Comparison of ENCODE assay signal across 16 mouse cellular contexts in the genomic region with DNA sequence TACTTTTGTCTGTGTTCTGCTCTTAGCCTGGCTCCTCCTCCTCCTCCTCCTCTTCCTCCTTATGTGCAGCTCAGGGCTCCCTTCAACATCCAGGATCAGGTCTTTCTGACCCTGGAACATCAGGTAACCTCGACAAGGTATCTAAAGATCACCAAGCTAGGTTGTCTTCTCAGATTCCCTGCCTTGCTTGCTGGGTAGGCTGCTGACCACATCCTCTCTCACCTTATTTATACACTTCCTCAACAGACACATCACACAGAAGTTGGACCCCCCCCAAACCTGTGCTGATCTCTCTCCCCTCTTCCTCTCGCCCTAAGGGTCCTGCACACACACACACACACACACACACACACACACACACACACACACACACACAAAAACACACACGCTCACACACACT. TPM values are rescaled to one million over a fixed set of nuclear protein-coding genes. Genes with fewer than 3 reads are reported as not detected.
DNase-seq lines count a peak whose midpoint lies in the region; ATAC-seq and TF ChIP-seq lines count a peak whose summit lies in the region.
"Had no signal": no experiment of that assay in that cellular context is flagged by ENCODE, and none has a peak within 500 bp of the region (broad histone marks: within the 10 kb centered on the region; RNA-seq: fewer than 3 reads in every experiment).

A gene (plus strand): TSS at position 344 of the 400 bp plus-strand sequence.

- no peaks in the 10 kb centered on the region for H3K9me3 ChIP-seq in neural tube, embryonic 11.5 days (ENCODE audit: control insufficient read depth, low read length)
- H3K9me3 ChIP-seq in neural tube, embryonic 15.5 days (replicated peaks), result no peaks in the 10 kb centered on the region
- no peaks in the 10 kb centered on the region for H3K9me3 ChIP-seq in liver, embryonic 16.5 days (replicated peaks; ENCODE audit: control insufficient read depth, low read length)
- H3K9me3 ChIP-seq: limb, embryonic 15.5 days; midbrain, embryonic 10.5 days; neural tube, embryonic 12.5 days had no signal

- H3K4me2 ChIP-seq in neural tube, embryonic 11.5 days (ENCODE audit: low read depth), result no peak within 1 kb of the TSS
- no peak within 1 kb of the TSS for H3K4me2 ChIP-seq in neural tube, embryonic 15.5 days
- H3K4me2 ChIP-seq in liver, embryonic 16.5 days (ENCODE audit: low read depth, low read length), result 0 out of 2 replicates have a peak within 1 kb of the TSS, but pooled peaks have one; percentile 7
- H3K4me2 ChIP-seq: limb, embryonic 15.5 days; neural tube, embryonic 12.5 days had no signal

- TF ChIP-seq POLR2A in bone marrow, adult 2 months (IDR thresholded peaks at IDR 0.05; ENCODE audit: borderline replicate concordance, control insufficient read depth, low read depth, low read length), result no peak

- H3K4me1 ChIP-seq in neural tube, embryonic 11.5 days (ENCODE audit: control insufficient read depth, insufficient read depth, low read length), result peaks cover 2% of the 10 kb centered on the region
- peaks cover 11% of the 10 kb centered on the region for H3K4me1 ChIP-seq in neural tube, embryonic 15.5 days
- H3K4me1 ChIP-seq in bone marrow, adult 2 months (ENCODE audit: control insufficient read depth, insufficient read depth, low read length), result peaks cover 6% of the 10 kb centered on the region; the same call in 1 of the 2 replicates
- H3K4me1 ChIP-seq in liver, embryonic 16.5 days (ENCODE audit: control insufficient read depth, low read depth, low read length), result peaks cover 28% of the 10 kb centered on the region

- 83% methylated on average over 3 of the region's 3 CpGs for WGBS in neural tube, embryonic 11.5 days
- WGBS in neural tube, embryonic 15.5 days, result 84% methylated on average over 3 of the region's 3 CpGs
- 46% methylated on average over 3 of the region's 3 CpGs for WGBS in bone marrow, adult 2 months
- 51% methylated on average over 3 of the region's 3 CpGs for WGBS in liver, embryonic 16.5 days (ENCODE audit: insufficient replicate concordance)

- TF ChIP-seq CTCF in bone marrow, adult 2 months (IDR thresholded peaks at IDR 0.05; ENCODE audit: control insufficient read depth, insufficient read depth, low read length), result no peak

- ATAC-seq in neural tube, embryonic 11.5 days (ENCODE audit: insufficient read depth, low FRiP score, low TSS enrichment), result no peak
- no peak for ATAC-seq in neural tube, embryonic 15.5 days (ENCODE audit: low FRiP score)
- no peak for ATAC-seq in liver, embryonic 16.5 days (ENCODE audit: low read depth)

- no peaks in the 10 kb centered on the region for H3K36me3 ChIP-seq in neural tube, embryonic 11.5 days (ENCODE audit: control insufficient read depth, insufficient read depth, low read length)
- H3K36me3 ChIP-seq in neural tube, embryonic 15.5 days, result no peaks in the 10 kb centered on the region
- no peaks in the 10 kb centered on the region for H3K36me3 ChIP-seq in liver, embryonic 16.5 days (ENCODE audit: control insufficient read depth, insufficient read depth)
- H3K36me3 ChIP-seq: limb, embryonic 15.5 days; midbrain, embryonic 10.5 days; neural tube, embryonic 12.5 days had no signal

- H3K9ac ChIP-seq in neural tube, embryonic 11.5 days (ENCODE audit: low read length), result no peak within 1 kb of the TSS
- H3K9ac ChIP-seq in neural tube, embryonic 15.5 days (replicated peaks), result no peak within 1 kb of the TSS
- no peak within 1 kb of the TSS for H3K9ac ChIP-seq in liver, embryonic 16.5 days (ENCODE audit: low read depth, low read length)
- H3K9ac ChIP-seq: limb, embryonic 15.5 days; neural tube, embryonic 12.5 days had no signal

- H3K27me3 ChIP-seq in neural tube, embryonic 11.5 days (ENCODE audit: control insufficient read depth, insufficient read depth, low read length), result peaks cover 19% of the 10 kb centered on the region
- H3K27me3 ChIP-seq in neural tube, embryonic 15.5 days (replicated peaks), result peaks cover 42% of the 10 kb centered on the region
- H3K27me3 ChIP-seq in liver, embryonic 16.5 days (ENCODE audit: control insufficient read depth, insufficient read depth, low read depth, low read length), result peaks cover 5% of the 10 kb centered on the region

- no peak within 1 kb of the TSS for H3K27ac ChIP-seq in neural tube, embryonic 11.5 days (ENCODE audit: low read depth, low read length)
- H3K27ac ChIP-seq in neural tube, embryonic 15.5 days (replicated peaks), result no peak within 1 kb of the TSS
- peak within 1 kb of the TSS; percentile 96 for H3K27ac ChIP-seq in bone marrow, adult 2 months (ENCODE audit: control insufficient read depth, insufficient read depth, low read depth, low read length, poor library complexity)
- peak within 1 kb of the TSS; percentile 36 for H3K27ac ChIP-seq in liver, embryonic 16.5 days (ENCODE audit: low read length)
- H3K27ac ChIP-seq: limb, embryonic 15.5 days; midbrain, embryonic 10.5 days; neural tube, embryonic 12.5 days had no signal

- intact Hi-C loops in left cerebral cortex, postnatal 25 days (cut with DNase I), result no loop called here

- peak; percentile 3 for DNase-seq in neural tube, embryonic 11.5 days (ENCODE audit: low spot score)
- peak; percentile 61 for DNase-seq in thymus, postnatal 14 days
- no peak for DNase-seq in frontal cortex, postnatal 25 days (ENCODE audit: low spot score in 2 of 2)
- DNase-seq in left cerebral cortex, postnatal 25 days (ENCODE audit: low spot score in 2 of 2), result no peak
- no peak for DNase-seq in gastrocnemius, postnatal 25 days
- DNase-seq: cerebellum, adult 11-12 months; embryo, embryonic 11 days; gastrocnemius, postnatal 10 days; kidney, adult 11 months; right cerebral cortex, postnatal 25 days had no signal

- H3K4me3 ChIP-seq in neural tube, embryonic 11.5 days (ENCODE audit: low read depth, low read length), result no peak within 1 kb of the TSS
- H3K4me3 ChIP-seq in neural tube, embryonic 15.5 days (replicated peaks), result no peak within 1 kb of the TSS
- peak within 1 kb of the TSS; percentile 79 for H3K4me3 ChIP-seq in bone marrow, adult 2 months (replicated peaks; ENCODE audit: control insufficient read depth, low read depth, low read length)
- H3K4me3 ChIP-seq in liver, embryonic 16.5 days (ENCODE audit: low read depth, low read length), result 0 out of 2 replicates have a peak within 1 kb of the TSS, but pooled peaks have one; percentile 1
- H3K4me3 ChIP-seq: limb, embryonic 15.5 days; midbrain, embryonic 10.5 days; neural tube, embryonic 12.5 days had no signal

RNA-seq across cellular contexts. Expression of the gene that starts here (rescaled TPM):
- polyA plus RNA-seq in neural tube, embryonic 11.5 days (2014; fragmentation: Nextera tagmentation; extraction: Ambion mirVana), result 1.1 and 1.8 TPM in 2 replicates
- 0.88 and 13.1 TPM in 2 replicates for polyA plus RNA-seq in neural tube, embryonic 15.5 days (2015; fragmentation: Nextera tagmentation; extraction: Ambion mirVana)
- 30.1 and 77.2 TPM in 2 replicates for polyA plus RNA-seq in bone marrow, adult 2 months (2011; ENCODE audit: insufficient read depth, insufficient read length, low replicate concordance, missing spikeins)
- 12.2 and 13.2 TPM in 2 replicates for polyA plus RNA-seq in liver, embryonic 16.5 days (2015; fragmentation: Nextera tagmentation; extraction: Ambion mirVana)
- total RNA-seq in left cerebral cortex, postnatal 25 days (2021), result 1 to 10 TPM in 1 of 2 experiments, under 1 TPM in 1; 0.99 to 1.1 TPM
- 1 to 10 TPM; 1.4 to 1.7 TPM for total RNA-seq in gastrocnemius, postnatal 25 days (2021)

Comparison
In these comparisons a context has a peak if more than half of its experiments do, and no peak if none do; other contexts are left out.
1. DNase-seq: peak in neural tube, embryonic 11.5 days (single experiment) and thymus, postnatal 14 days (single experiment); none in frontal cortex, postnatal 25 days (0 of 2), left cerebral cortex, postnatal 25 days (0 of 2) and gastrocnemius, postnatal 25 days (single experiment).
2. H3K27ac ChIP-seq: peak in bone marrow, adult 2 months (single experiment) and liver, embryonic 16.5 days (single experiment); none in neural tube, embryonic 11.5 days (single experiment) and neural tube, embryonic 15.5 days (single experiment).
3. H3K4me3 ChIP-seq: peak in bone marrow, adult 2 months (single experiment) and liver, embryonic 16.5 days (single experiment); none in neural tube, embryonic 11.5 days (single experiment) and neural tube, embryonic 15.5 days (single experiment).